ENCODE assay signal across 8 mouse cellular contexts in genomic region chr12:30578019-30578418, GRCm38 (mm10). TPM values are rescaled to one million over a fixed set of nuclear protein-coding genes. Genes with fewer than 3 reads are reported as not detected.
DNase-seq lines count a peak whose midpoint lies in the region; ATAC-seq lines count a peak whose summit lies in the region.

No protein-coding gene starts in this region.

- no peak overlapping the region for H3K4me2 ChIP-seq in neural tube, embryonic 11.5 days (ENCODE audit: low read depth)
- H3K4me2 ChIP-seq in hindbrain, embryonic 11.5 days (replicated peaks; ENCODE audit: low read depth, low read length): no peak overlapping the region
- no peak overlapping the region for H3K4me2 ChIP-seq in midbrain, embryonic 12.5 days (replicated peaks)

- H3K9ac ChIP-seq in neural tube, embryonic 11.5 days (ENCODE audit: low read length): no peak overlapping the region
- no peak overlapping the region for H3K9ac ChIP-seq in hindbrain, embryonic 11.5 days (ENCODE audit: low read depth, low read length)
- no peak overlapping the region for H3K9ac ChIP-seq in midbrain, embryonic 12.5 days (replicated peaks)

- peak; percentile 57 for DNase-seq in neural tube, embryonic 11.5 days (ENCODE audit: low spot score)
- DNase-seq in neural tube, embryonic 10.5 days (ENCODE audit: extremely low spot score, low spot score): no peak
- peak; percentile 83 for DNase-seq in adipocyte (ENCODE audit: low spot score)
- peak; percentile 59 for DNase-seq in embryonic facial prominence, embryonic 10.5 days (ENCODE audit: low spot score)
- DNase-seq in hindbrain, embryonic 11.5 days (ENCODE audit: low spot score): peak; percentile 75
- peak; percentile 46 to 66 for DNase-seq in layer of hippocampus, postnatal 36 days
- DNase-seq in telencephalon, adult 2 months (ENCODE audit: low read depth, low spot score): peak; percentile 55

- no peaks in the 10 kb centered on the region for H3K36me3 ChIP-seq in neural tube, embryonic 11.5 days (ENCODE audit: control insufficient read depth, insufficient read depth, low read length)
- H3K36me3 ChIP-seq in embryonic facial prominence, embryonic 10.5 days (replicated peaks): no peaks in the 10 kb centered on the region
- H3K36me3 ChIP-seq in hindbrain, embryonic 11.5 days (ENCODE audit: control insufficient read depth, insufficient read depth, low read length): no peaks in the 10 kb centered on the region
- no peaks in the 10 kb centered on the region for H3K36me3 ChIP-seq in midbrain, embryonic 12.5 days

- H3K4me3 ChIP-seq in neural tube, embryonic 11.5 days (ENCODE audit: low read depth, low read length): no peak overlapping the region
- H3K4me3 ChIP-seq in embryonic facial prominence, embryonic 10.5 days: no peak overlapping the region
- no peak overlapping the region for H3K4me3 ChIP-seq in hindbrain, embryonic 11.5 days (ENCODE audit: low read depth, low read length)
- no peak overlapping the region for H3K4me3 ChIP-seq in midbrain, embryonic 12.5 days

- WGBS in neural tube, embryonic 11.5 days: 15% methylated on average over 5 of the region's 5 CpGs
- 14% methylated on average over 5 of the region's 5 CpGs for WGBS in embryonic facial prominence, embryonic 10.5 days
- WGBS in hindbrain, embryonic 11.5 days: 20% methylated on average over 5 of the region's 5 CpGs
- 18% methylated on average over 5 of the region's 5 CpGs for WGBS in midbrain, embryonic 12.5 days

- H3K4me1 ChIP-seq in neural tube, embryonic 11.5 days (ENCODE audit: control insufficient read depth, insufficient read depth, low read length): no peaks in the 10 kb centered on the region
- H3K4me1 ChIP-seq in embryonic facial prominence, embryonic 10.5 days: no peaks in the 10 kb centered on the region
- no peaks in the 10 kb centered on the region for H3K4me1 ChIP-seq in hindbrain, embryonic 11.5 days (replicated peaks; ENCODE audit: control insufficient read depth, insufficient read depth, low read length)
- no peaks in the 10 kb centered on the region for H3K4me1 ChIP-seq in midbrain, embryonic 12.5 days

- ATAC-seq in neural tube, embryonic 11.5 days (ENCODE audit: insufficient read depth, low FRiP score, low TSS enrichment): no peak
- no peak for ATAC-seq in hindbrain, embryonic 11.5 days (ENCODE audit: low FRiP score)
- 0 out of 2 replicates have a peak, but pooled peaks have one; percentile 49 for ATAC-seq in midbrain, embryonic 12.5 days (ENCODE audit: low FRiP score, low read depth)

- H3K9me3 ChIP-seq in neural tube, embryonic 11.5 days (ENCODE audit: control insufficient read depth, low read length): no peaks in the 10 kb centered on the region
- no peaks in the 10 kb centered on the region for H3K9me3 ChIP-seq in embryonic facial prominence, embryonic 10.5 days
- no peaks in the 10 kb centered on the region for H3K9me3 ChIP-seq in hindbrain, embryonic 11.5 days (ENCODE audit: control insufficient read depth, low read length)
- no peaks in the 10 kb centered on the region for H3K9me3 ChIP-seq in midbrain, embryonic 12.5 days

- H3K27me3 ChIP-seq in neural tube, embryonic 11.5 days (ENCODE audit: control insufficient read depth, insufficient read depth, low read length): no peaks in the 10 kb centered on the region
- H3K27me3 ChIP-seq in embryonic facial prominence, embryonic 10.5 days (replicated peaks; ENCODE audit: low read depth, poor library complexity, severe bottlenecking): 0 out of 2 replicates have a peak, but pooled peaks cover 5% of the 10 kb centered on the region
- H3K27me3 ChIP-seq in hindbrain, embryonic 11.5 days (ENCODE audit: control insufficient read depth, insufficient read depth, low read length): no peaks in the 10 kb centered on the region
- H3K27me3 ChIP-seq in midbrain, embryonic 12.5 days: no peaks in the 10 kb centered on the region

- H3K27ac ChIP-seq in neural tube, embryonic 11.5 days (ENCODE audit: low read depth, low read length): no peak overlapping the region
- H3K27ac ChIP-seq in embryonic facial prominence, embryonic 10.5 days (replicated peaks): no peak overlapping the region
- no peak overlapping the region for H3K27ac ChIP-seq in hindbrain, embryonic 11.5 days (ENCODE audit: low read depth, low read length)
- no peak overlapping the region for H3K27ac ChIP-seq in midbrain, embryonic 12.5 days (replicated peaks)

RNA-seq across cellular contexts. Expression of gene Tmem18, which starts 6.2 kb away (rescaled TPM):
- 29.4 and 29.7 TPM in 2 replicates for polyA plus RNA-seq in neural tube, embryonic 11.5 days (2014; fragmentation: Nextera tagmentation; extraction: Ambion mirVana)
- polyA plus RNA-seq in embryonic facial prominence, embryonic 10.5 days (2016; fragmentation: Nextera tagmentation; extraction: Ambion mirVana): 24.6 and 26.6 TPM in 2 replicates
- polyA plus RNA-seq in hindbrain, embryonic 11.5 days (2014; fragmentation: Nextera tagmentation; extraction: Ambion mirVana): 24.7 and 29.4 TPM in 2 replicates
- total RNA-seq in layer of hippocampus, postnatal 36 days (2021): 10 to 100 TPM; 37.4 to 39.3 TPM
- polyA plus RNA-seq in midbrain, embryonic 12.5 days (2016; fragmentation: Nextera tagmentation; extraction: Ambion mirVana): 29.2 and 30.2 TPM in 2 replicates
